Mouse (Mus musculus) heart, postnatal 0 days (tissue): ENCODE measurements around the gene Zdhhc17.

Source experiments
- CTCF ChIP-seq: IDR thresholded peaks from 2 replicates; pipeline ENCODE4 v1.5.1; 2016; ENCODE audit warnings: antibody characterized with exemption, control low read depth, low read depth
- EP300 ChIP-seq: IDR thresholded peaks from 2 replicates; pipeline ENCODE4 v1.6.1; 2016; ENCODE audit warnings: antibody characterized with exemption, low read depth

DNA sequence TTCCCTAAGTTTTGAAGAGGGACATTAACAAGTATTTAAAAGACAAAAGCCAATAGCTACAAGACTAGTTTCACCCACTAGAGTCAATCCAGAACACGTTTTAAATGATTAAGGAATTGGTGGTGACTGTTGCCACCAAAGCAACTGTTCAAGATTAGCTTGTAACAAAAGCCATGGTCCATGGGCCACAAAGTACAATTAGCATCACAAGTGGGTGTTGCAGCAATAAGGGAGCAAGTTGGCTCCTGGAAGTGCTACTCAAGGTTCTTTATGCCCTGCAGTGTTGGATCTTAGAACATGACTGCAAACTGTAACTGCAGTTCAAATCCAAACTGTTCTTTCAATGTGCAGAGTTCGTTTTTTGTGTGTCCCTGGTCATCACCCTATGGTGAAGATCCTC, 32.6 kb downstream of the Zdhhc17 start:
- TF ChIP-seq CTCF (no peak), EP300 (no peak)
